Mouse (Mus musculus): ENCODE results near the gene Klrb1b.

- no peak for TF ChIP-seq CTCF (IDR thresholded peaks at IDR 0.05)
- TF ChIP-seq EP300 (IDR thresholded peaks at IDR 0.05), result no peak
These were observed 26.2 kb downstream of the Klrb1b start for GRCm38 (mm10) chr6:128799896-128800270.
